Mouse (Mus musculus) central nervous system, embryonic 14 days (tissue): ENCODE data around the gene Itga2b. TPM values are rescaled to one million over a fixed set of nuclear protein-coding genes. Genes with fewer than 3 reads are reported as not detected.

Experiments used
- polyA plus RNA-seq: library from polyadenylated mRNA; depleted of rRNA; stranded (reverse); fragments of >200 nt; gene quantifications from 2 replicates; pipeline ENCODE4 v1.2.3, GENCODE M21; 2012; rRNA removed

Gene Itga2b
- polyA plus RNA-seq: 4.2 and 6.0 TPM in 2 replicates

GRCm38 (mm10) chr11:102469648-102470357 lies at the start of gene Itga2b:
Gene Itga2b (minus strand): TSS chr11:102470122.

DNA sequence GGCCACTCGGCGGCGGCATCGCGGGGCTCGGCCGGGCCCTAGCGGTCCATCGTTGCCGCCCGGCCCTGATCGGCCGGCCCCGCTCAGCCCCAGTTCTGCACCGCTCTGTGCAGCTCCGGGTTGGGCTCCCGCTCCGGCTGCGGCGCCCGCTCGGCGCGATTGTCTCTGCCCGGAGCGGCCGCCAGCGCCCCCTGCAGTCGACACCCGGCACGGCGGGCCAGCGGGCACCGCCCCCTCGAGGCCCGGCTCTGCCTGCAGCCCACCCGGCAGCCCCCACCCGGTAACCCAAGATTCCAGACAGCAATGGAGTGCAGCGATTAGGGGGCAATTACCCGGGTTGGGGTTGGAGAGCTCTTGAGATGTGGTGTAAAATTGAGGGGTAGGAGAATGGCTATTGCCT lies 22.4 kb downstream of the Itga2b start, which contains the start of gene Fam171a2:
Fam171a2 (minus strand) TSS at position 186 of the 400 bp plus-strand sequence.

DNA sequence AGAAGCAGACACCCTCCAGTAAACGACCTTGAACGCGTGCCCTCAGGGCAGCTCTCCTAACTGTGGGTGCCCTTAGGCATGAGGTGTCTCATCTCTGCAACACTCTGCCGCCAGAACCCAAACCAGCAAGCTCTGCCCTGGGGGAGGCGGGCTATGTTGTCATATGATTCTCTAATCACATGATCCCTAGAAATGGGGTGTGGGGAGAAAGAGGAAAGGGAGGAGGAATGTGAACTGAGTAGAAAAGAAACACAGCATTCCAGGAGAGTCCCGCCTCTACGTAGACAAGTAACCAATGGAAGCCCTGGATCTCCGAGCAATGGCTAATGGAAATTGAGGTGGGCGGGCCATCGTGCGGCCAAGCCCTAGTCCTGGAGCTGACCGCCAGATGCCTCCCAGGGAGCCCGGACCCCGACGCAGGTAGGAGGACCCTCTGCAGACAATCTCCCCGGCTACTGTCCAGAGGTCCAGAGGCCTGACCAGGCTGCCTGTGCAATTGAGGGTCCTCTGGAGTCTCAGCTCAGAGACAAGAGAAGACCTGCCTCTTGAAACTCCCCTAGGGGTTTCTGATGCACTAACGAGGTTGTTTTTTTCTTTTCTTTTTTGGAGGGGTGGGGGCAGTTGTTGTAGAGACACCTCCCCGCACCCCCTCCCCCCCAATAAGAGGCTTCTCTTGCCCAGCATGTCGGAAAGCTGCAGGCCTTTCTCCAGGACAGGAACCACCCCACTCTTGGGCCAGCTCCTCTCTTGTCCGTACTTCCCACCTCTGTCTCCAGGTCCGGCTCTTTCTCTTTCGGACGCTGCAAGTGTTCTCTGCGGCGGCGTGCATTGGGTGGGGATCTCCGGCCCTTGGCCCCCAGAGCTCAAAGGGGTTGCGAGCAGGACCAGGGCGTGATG lies 39.6 kb downstream of the Itga2b start, which contains the start of gene Grn:
Grn (plus strand) TSS at position 195 of the 897 bp plus-strand sequence.

GRCm38 (mm10) chr11:102407834-102408215 lies 62.1 kb downstream of the Itga2b start, which contains the start of gene Slc25a39:
Gene Slc25a39 (minus strand): TSS chr11:102407946.

Other genes starting within 250 kb of the Itga2b start
- gene Hdac5, start 240.0 kb downstream of the Itga2b start, polyA plus RNA-seq: 110 and 122 TPM in 2 replicates
- gene BC030867, start 221.2 kb downstream of the Itga2b start, polyA plus RNA-seq: 6.6 and 7.9 TPM in 2 replicates
- 0.18 and 0.61 TPM in 2 replicates for gene Asb16, start 201.4 kb downstream of the Itga2b start, polyA plus RNA-seq
- 71.1 and 71.5 TPM in 2 replicates for gene Tmub2, start 185.2 kb downstream of the Itga2b start, polyA plus RNA-seq
- 98.9 and 102 TPM in 2 replicates for gene Atxn7l3, start 173.5 kb downstream of the Itga2b start, polyA plus RNA-seq
- gene Ubtf, start 150.4 kb downstream of the Itga2b start, polyA plus RNA-seq: 86.7 and 91.9 TPM in 2 replicates
- 1.8 and 2.4 TPM in 2 replicates for gene Slc4a1, start 103.9 kb downstream of the Itga2b start, polyA plus RNA-seq
- gene Rundc3a, start 76.7 kb downstream of the Itga2b start, polyA plus RNA-seq: 276 and 292 TPM in 2 replicates
- gene Slc25a39, start 62.2 kb downstream of the Itga2b start, polyA plus RNA-seq: 104 and 105 TPM in 2 replicates
- gene Grn, start 39.8 kb downstream of the Itga2b start, polyA plus RNA-seq: 36.2 and 61.6 TPM in 2 replicates
- gene Fam171a2, start 22.4 kb downstream of the Itga2b start, polyA plus RNA-seq: 166 and 168 TPM in 2 replicates
- gene Gpatch8, start 86.3 kb upstream of the Itga2b start, polyA plus RNA-seq: 49.6 and 50.5 TPM in 2 replicates
- 5.8 and 6.1 TPM in 2 replicates for gene Gm11627, start 109.3 kb upstream of the Itga2b start, polyA plus RNA-seq
- gene Fzd2, start 134.3 kb upstream of the Itga2b start, polyA plus RNA-seq: 49.9 and 54.8 TPM in 2 replicates
- 0.06 and 0.19 TPM in 2 replicates for gene Meioc, start 193.6 kb upstream of the Itga2b start, polyA plus RNA-seq
- gene Ccdc43, start 227.7 kb upstream of the Itga2b start, polyA plus RNA-seq: 23.4 and 23.6 TPM in 2 replicates